Mouse (Mus musculus) MN1 (cell line): ENCODE measurements around the gene Alox12.

Experiments used
- DNase-seq: peaks from one replicate; pipeline ENCODE4 v3.0.0-alpha.2; 2016; ENCODE audit warnings: low spot score

Gene Alox12

DNA sequence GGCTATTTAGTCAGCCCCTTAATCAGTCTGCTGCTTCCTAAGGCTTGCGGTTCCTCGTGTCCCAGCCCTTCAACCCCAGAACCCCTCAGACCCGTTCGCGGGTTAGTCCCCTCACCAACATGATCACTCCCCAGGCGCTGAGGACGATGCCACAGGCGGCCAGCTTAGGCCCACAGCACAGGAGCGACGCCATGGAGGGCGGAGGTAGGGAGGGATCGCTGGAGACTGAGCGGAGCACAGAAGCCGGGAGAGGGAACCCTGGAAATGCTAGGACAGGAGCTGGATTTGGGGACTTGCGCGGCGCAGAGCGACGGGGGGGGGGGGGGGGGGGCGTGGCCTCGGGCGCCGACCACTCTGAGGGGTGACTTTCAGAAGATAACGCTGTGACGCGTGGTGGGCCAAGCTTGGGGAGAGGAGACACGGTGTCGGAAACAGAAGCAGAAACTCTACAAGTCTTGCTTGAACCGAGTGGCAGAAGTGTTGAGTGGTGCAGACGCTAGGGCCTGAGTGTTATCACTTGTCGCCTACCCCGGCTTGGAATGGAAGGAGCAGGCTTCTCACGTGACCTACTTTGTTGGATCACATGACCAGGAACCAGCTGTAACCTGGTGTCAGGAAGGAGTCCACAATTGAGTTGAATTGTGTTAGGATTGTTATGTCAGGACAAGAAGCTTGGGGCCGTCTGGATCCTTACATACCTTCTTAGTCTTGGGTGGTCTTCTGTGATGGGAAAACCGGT, 15.4 kb downstream of the Alox12 start, which contains the start of the genes Gm21988 and Rnasek:
Gene Gm21988 (minus strand): TSS at position 290 of the 739 bp plus-strand sequence.
Gene Rnasek (minus strand): TSS at position 302 of the 739 bp plus-strand sequence.
- peak; percentile 87 for DNase-seq

DNA sequence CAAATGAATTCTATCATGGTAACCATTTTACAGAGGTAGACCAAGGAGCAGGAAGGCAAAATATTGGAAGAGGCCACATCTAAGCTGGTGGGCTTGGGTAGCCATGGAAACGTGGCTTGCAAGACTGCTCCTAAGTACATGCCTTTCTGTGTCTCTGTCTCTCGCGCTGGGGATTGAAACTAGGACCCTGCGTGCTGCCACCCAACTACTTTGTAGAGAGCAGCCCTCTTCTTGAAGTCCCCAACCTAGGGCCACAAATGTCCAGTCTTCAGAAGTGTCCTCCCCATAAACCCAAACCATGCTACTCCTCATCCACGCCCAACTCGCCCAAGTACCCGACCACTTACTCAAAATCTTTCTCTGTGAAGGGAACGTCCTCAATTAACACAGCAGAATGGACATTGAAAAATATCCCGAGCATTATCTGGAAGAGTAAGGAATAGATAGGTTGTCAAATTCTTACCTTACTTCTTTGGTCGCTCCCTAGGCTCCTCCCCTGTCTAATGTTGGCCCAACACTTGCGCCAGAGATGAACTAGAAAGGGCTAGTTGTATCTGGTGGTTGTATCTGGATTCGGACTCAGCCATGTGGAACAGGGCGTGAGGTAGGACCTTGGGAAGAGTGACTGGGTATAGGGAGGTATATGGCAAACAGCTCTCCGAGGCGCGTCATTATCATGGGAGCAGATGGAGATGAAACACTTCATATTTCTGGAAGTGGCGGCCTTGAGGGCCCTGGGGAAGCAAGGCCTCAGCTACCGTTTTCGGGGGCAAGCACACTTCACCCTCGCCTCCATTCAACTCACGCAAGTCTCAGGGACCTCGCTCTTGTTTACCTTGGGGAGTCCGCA, 16.3 kb downstream of the Alox12 start:
- DNase-seq, result peak; percentile 62

DNA sequence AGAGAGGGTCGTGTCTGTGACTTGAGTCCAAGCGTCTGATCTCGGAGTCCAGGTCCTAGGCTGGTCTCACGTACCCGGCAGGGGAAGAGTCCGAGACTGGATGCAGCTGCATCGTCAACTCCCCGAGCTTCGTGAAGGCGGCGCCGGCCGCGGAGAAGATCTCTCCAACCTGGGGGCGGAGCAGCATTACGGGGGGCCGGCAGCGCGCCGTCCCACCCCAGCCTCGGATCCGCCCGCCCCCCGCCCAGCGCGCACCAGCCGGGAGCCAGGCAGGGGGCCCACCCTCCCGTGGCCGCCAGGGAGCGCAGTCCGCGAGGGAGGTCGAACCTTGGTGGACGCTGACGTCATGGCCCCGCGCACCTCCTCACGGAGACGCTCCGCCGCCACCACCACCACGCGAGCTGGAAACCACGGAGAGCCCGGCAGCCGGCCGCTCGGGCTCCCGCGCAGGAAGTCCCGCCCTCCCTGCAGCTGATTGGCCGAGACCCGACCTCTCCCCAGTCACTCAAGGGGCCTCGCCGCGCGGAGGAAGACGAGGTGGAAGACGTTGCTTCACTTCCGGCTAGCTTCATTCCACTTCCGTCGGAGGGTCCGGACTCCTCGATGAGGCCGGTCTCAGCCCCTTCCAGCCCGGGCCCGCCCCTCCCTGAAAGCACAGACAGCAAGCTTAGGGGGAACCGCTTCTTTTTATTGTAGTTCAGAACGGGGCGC, 17.5 kb downstream of the Alox12 start, which contains the start of gene 0610010K14Rik:
Gene 0610010K14Rik (minus strand): TSS at position 458 of the 711 bp plus-strand sequence.
- DNase-seq, result peak; percentile 98

DNA sequence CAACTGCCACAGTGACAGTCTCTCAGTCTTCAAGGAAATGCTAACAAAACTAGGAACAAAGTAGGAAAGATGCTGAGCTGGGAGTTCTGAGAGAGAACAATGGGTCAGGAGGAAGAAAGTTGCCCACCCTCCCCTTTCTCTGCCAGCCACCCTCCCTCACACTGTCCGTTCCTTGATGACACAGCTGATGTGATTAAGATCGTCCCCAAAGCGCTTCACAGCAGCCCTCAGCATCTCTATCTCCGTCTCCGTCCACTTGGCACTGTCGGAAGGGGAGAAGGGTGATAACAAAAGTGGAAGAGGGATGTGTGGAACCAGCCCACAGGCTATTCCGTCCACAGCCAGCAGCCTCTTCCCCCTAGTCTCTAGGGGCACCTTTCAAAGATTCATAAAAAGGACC, 18.4 kb downstream of the Alox12 start:
- DNase-seq, result no peak

DNA sequence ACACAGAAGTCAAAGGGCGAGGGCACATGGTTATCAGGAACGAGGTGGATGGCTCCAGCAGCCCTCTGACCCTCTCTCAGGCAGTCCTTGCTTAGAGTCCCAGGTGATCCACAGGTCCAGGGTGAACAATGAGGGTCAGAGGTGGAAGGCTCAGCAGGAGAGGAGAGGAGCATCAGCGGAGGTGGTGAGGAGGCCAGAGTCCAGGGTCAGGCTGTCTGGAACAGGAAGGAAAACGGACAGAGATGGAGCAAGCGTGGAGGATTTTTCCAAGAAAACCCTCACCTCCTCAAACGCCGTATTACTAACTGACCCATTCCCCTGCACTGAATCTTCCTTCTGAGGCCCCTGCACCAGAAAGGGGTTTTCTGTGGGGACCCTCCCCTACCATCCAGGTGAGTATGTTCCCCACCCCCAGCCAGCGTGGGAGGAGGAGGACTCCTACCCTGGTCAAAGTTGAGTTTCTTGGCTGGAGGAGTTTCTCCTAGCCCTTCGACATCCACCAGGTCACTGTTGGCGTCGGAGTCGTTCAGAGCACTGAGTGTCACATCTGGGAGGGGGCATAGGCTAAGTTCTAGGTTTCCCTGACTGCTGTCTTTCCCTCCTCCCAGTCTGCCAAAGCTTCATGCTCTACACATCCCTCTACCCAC, 19.8 kb downstream of the Alox12 start:
- DNase-seq, result no peak

DNA sequence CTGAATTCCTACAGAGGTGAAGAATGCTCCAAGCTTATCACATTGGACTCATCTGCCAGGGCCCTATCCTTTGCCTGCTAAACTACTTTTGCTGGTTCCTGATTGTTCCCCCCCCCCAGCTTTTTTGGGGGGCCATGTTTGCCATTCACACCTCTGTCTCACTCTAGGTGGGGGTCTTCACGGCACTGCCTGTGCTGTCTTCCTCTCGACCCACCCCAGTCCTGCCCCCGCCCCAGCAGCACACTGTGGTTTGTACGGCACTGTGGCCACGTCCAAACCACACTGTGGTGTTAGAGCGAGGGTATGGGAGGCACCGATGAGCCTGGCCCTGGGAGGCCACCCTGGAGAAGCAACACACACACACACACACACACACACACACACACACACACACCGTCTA, 20.7 kb downstream of the Alox12 start:
- DNase-seq, result no peak

DNA sequence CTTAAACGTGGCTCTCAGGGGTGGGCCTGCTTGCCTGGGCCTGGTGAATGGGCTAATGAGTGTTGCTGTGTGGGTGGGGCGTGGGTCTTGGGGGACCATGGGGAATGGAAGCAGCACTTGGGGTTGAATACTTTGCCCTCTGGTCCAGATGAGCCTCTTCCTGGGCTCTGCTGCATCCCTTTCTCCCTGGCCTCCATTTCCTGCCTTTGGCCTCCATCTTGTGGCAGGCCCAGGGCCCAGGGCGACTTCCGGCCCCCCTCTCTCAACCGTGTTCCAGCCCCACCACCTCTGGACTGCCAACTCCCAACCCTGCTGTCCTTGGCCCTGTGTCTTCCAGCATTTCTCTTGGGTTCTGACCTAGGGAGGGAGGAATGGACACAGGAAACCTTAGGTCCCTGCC, 21.1 kb downstream of the Alox12 start:
- DNase-seq, result no peak

DNA sequence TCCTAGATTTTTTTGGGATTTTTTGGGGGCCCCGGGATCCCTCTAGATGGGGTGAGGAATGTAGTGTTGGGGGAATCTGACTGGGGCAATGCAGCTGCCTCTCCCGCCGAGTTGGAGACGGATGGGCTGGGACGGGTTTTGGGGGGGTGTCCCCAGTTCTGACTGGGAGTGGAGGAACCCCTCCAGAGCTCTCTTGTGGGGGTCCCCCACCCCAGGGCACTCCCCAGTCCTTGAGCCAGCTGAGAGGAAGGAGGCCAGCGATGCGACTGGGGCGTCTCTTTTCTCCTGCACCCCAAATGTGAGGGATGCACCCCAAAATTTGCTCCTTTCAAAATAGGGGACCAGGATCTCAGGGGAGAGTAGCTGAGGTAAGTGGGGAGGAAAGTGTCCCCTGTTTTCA, 22.1 kb downstream of the Alox12 start:
- DNase-seq, result no peak

DNA sequence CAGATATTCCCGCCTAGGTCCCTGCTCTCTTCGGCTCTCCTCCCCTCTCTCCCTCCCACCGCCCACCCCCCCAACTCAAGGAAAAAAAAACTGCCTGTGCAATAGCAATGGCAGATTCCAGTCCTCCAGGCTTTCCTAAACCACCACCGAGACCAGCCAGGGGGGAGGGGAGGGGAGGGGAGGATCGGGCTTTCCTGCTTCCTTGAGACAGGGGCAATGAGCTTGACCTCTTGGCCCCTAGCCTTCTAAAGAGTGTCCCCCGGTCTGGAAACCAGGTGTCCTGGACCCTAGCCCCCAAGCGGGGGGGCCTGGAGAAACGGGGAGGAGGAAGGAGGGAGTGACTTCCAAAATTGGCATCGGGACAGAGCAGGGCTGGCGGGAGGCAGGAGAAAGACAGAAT, 22.6 kb downstream of the Alox12 start:
- DNase-seq, result peak; percentile 69

DNA sequence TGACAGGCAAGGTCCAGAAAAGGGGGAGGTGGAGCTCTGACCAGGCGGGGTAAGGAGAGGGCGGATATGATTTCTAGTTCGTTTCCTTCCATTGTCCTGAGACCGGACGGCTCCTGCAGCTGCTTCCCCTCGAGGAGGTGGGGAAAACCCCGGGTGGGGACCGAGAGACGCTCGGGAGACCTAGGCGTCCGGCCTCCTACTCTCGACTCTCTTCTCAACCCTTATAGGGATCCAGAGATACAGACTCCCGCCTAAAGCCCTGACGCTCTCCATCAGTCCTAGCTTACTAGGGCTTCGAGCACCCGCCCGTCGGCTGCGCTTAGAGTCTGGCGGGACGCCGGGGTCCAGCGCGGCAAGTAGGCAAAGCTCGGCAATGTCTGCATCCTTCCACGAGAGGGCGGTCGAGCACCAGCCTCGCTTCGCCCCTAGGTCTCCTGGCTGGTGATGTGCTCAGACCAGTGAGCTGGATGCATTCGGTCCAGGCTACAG, 24.9 kb downstream of the Alox12 start:
- peak; percentile 91 for DNase-seq

DNA sequence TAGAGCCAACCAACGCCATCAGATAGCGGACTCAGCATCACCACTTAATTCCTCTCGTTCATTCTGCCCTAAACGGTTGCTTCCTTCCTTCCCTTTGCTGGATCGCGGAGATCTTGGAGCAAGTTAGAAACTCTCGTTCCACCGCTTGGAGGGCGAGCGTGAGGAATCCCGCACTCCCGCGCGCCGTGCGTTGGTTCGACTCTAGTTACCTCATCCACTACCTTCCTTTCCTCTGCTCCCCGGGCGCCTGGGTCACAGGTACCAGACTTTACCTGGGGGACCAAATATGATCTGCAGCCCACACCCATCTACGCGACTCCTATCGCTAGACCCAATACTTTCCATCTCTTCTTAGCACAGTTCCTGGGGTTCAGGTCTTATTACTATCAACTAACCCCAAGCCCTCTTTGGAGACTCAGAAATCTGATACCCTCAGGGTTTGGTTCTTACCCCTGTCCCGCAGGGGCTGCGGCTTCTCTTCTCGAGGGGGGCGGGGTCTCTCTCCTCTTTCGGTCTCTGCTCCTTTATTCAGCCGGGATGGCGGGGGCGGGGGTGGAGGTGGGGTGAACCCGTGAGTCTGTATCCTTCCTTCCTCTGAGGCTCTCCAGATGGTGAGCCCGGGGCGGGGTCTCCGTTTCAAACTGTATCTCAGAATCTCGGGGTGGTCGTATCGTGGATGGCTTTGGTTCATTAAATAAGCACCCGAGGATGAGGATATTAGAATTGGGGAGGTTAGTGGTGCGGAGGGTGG, 25.7 kb downstream of the Alox12 start, which contains the start of gene Bcl6b:
Gene Bcl6b (minus strand): TSS at position 539 of the 751 bp plus-strand sequence.
- peak; percentile 32 for DNase-seq

DNA sequence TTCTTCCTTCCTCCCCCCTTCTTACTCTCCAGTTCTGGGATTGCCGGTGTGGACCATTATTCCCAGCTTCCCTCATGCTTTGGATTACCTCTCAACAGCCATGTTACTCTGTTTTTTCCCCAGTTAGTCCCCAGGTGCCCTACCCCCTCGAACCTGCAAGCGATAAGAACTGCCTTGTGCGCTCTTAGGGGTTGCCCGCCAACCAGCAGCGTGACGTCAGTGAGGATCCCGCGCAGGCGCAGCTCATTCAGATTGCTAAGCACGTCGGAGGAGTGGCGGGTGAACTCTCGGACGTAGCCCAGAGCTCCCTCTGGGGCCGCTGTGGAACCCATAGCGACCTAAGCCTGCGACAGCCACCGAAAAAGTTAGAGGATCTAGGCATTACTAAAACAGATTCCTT, 26.3 kb downstream of the Alox12 start:
- DNase-seq, result peak; percentile 77

DNA sequence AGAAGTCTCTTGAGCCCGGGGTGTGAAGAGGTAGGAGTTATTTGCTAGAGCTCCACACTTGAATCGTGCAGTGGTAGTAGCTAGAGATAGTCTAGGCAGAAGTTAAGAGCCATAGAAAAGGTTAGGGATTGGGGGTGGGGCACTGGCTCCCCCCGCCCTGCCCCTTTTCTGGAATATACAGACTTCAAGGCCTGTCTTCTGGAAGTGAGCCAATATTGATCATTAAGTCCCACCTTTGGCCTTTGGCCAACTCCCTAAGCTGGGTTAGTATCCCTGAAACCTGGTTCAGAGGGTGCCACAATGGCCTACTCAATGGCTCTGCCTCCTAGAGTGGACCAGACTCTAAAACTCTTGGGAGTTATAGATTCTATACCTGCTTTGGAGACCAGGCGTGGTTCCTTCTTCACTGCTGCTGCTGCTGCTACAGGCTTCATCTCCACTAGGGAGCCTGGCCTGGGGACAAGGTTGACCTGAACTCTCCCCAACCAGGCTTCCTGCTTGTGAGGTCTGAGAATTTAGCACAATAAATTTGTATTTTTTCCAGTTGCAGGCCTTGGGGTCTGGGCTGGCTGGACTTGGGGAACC, 27.4 kb downstream of the Alox12 start:
- no peak for DNase-seq

DNA sequence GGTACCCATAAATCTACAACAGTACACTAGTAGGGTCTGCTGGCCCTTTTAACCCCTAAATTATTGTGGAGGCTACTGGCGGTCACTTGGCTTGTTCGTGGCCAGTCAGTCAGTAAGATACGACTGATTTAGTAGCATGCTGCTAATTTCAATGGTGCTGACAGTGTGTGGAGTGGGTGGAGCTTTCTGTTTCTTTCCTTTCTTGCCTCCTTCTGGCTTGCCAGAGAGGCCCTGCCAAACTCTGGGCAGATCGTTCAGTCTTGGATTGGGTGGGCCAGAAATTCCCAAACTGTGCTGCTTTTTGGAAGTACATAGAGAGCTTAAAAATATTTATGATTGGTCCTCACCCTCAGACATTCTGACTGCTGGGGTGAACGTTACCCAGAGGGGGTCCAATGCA, 28.0 kb downstream of the Alox12 start:
- no peak for DNase-seq

DNA sequence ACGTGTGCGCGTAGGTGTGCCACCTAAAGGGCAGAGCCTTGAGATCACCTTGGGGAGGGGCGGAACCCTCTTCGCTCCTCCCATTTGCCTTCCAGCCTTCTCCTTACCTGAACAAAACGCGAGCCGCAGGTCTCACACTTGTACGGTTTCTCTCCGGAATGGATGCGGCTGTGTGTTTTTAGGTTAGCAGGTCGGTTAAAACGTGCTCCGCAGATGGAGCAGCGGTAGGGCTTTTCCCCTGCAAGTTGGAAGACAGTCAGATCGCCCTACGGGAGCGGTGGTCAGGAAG, 28.6 kb downstream of the Alox12 start:
- no peak for DNase-seq

DNA sequence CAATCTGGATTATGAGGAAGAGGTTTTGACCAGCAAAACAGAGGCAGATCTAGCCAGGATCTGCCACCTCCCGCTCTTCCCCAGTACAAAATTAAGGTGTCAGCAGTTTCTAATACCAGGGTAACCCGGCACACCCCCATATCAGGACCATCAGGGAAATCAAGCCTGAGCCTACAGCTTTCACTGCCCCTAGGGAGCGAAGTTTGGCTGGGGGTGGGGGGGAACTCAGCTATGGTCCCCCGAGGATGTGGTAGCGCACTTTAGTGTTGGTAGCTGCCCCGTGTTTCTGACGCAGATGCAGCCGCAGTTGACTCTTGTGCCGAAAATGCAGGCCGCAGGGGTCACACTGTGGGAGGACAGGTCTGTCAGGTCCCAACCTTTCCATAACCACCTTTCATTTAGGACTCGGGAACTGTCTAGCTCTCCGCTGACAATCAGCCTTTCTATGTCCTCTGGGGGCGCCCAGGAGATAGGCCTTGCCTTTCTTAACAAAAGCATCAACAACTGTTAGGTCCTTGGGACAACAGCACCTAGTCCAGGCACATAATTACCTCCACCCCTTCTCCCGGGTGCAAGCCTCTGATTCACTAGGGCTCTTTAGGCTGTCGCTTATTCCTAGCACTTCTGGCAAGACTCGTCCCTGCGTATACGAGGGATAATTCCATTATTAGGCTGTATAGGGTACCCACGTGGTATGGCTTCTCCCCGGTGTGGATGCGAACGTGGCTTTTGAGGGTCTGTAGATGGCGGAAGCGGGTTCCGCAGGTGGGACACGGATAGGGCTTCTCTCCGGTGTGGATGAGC, 29.2 kb downstream of the Alox12 start:
- no peak for DNase-seq

DNA sequence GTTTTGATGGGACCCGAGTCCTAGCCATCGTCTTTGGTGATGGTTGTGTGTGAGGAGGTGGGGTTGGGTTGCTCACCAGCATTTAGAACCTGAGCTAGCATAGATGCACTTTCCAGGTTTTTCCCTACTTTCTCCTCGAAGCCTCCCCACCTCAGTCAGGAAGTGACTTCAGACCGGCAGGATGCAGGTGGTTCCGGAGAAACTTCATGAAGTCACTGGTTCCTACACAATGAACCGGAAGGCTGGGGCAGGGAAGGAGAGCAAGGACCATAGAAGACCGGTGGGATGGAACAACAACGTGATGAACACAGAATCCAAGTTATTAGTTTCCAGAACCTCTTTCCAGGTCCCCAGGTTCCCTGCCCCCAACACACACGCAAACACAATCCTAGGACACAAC, 31.4 kb downstream of the Alox12 start:
- DNase-seq, result no peak

DNA sequence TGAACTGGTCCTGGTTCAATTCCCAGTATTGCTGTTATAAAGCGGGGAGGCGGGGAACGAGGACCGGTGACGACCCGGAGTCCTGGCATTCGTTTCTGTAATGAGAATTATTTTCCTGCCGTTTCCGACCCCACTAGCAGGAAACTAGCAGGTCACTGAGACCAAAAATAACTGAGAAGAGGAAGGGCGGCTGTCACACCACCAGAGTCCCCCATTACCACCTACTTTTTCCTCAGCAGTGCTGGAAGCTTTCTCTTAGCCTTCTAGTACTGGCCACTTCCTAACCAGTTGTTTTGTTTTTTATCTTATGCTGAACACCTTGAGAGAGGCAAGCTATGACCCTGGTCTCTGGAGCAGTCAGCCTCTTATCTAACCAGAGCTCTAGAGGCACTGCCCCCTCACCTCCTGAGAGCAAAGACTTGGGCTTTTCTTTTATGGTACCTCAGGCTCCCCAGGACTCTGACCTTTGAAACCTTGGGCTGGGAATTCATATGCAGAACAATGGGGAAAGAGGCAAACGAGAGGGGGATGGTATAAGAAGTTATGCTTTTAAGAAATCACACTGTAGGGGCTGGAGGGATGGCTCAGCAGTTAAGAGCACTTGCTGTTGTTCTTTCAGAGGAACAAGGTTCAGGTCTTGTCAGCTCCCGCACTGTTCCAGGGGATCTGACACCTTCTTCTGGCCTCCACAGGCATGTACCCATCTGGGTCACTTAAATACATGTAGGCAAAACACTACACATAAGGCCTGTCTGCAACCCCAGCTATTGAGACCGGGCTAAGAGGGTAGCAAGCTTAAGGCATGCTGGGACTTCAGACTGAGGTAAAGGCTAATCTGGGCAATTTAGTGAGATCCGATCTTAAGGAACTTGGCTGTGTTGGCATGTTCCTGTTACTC, 33.3 kb downstream of the Alox12 start:
- no peak for DNase-seq
